Mouse (Mus musculus): ENCODE data around the gene Yjefn3. TPM values are rescaled to one million over a fixed set of nuclear protein-coding genes. Genes with fewer than 3 reads are reported as not detected.

Gene Yjefn3
- polyA plus RNA-seq, 1 experiment, result not detected

- Histone ChIP-seq H3K27ac (ENCODE audit: insufficient read depth, low read length) (no peak overlapping the region), H3K4me3 (ENCODE audit: insufficient read depth, low read length) (no peak overlapping the region), H3K4me1 (ENCODE audit: control insufficient read depth, insufficient read depth, low read length) (peaks cover 3% of the 10 kb centered on the region; the same call in 1 of the 2 replicates)
- no peak for TF ChIP-seq POLR2A (IDR thresholded peaks at IDR 0.05; ENCODE audit: low read depth, low read length)
- no peak for TF ChIP-seq CTCF (IDR thresholded peaks at IDR 0.05; ENCODE audit: borderline replicate concordance, insufficient read depth, low read length)
These were observed 6.6 kb downstream of the Yjefn3 start for GRCm38 (mm10) chr8:69895772-69896451.

- H3K4me3 ChIP-seq (ENCODE audit: insufficient read depth, low read length), result no peak overlapping the region
- TF ChIP-seq POLR2A (IDR thresholded peaks at IDR 0.05; ENCODE audit: low read depth, low read length) (no peak), CTCF (IDR thresholded peaks at IDR 0.05; ENCODE audit: borderline replicate concordance, insufficient read depth, low read length) (no peak)
- no peaks in the 10 kb centered on the region for H3K4me1 ChIP-seq (ENCODE audit: control insufficient read depth, insufficient read depth, low read length)
- H3K27ac ChIP-seq (ENCODE audit: insufficient read depth, low read length), result no peak overlapping the region
These were observed 7.6 kb downstream of the Yjefn3 start for GRCm38 (mm10) chr8:69894836-69895332.

DNA sequence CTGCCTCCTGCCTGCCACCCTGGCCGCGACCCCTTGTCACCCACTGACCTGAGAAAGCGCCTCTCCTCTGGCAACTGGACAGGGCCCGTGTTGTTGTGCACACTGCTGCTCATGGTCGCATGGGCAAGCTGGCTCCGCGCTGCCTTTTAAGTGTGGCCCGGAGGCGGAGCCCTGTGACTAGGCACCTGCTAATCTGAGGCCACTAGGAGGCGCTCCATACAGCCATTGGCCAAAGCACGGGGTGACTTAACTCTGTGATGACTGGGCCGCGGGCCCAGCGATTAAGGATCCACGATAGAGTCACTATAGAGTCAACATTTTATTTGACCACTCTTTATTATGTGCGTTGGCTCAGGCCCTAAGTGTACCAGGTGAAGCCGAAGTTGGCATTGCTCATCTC lies 8.6 kb downstream of the Yjefn3 start:
- Histone ChIP-seq H3K4me1 (ENCODE audit: control insufficient read depth, insufficient read depth, low read length) (no peaks in the 10 kb centered on the region), H3K27ac (ENCODE audit: insufficient read depth, low read length) (no peak overlapping the region), H3K4me3 (ENCODE audit: insufficient read depth, low read length) (no peak overlapping the region)
- no peak for TF ChIP-seq POLR2A (IDR thresholded peaks at IDR 0.05; ENCODE audit: low read depth, low read length)
- peak; percentile 36; the same call in 1 of the 2 replicates for TF ChIP-seq CTCF (IDR thresholded peaks at IDR 0.05; ENCODE audit: borderline replicate concordance, insufficient read depth, low read length)

DNA sequence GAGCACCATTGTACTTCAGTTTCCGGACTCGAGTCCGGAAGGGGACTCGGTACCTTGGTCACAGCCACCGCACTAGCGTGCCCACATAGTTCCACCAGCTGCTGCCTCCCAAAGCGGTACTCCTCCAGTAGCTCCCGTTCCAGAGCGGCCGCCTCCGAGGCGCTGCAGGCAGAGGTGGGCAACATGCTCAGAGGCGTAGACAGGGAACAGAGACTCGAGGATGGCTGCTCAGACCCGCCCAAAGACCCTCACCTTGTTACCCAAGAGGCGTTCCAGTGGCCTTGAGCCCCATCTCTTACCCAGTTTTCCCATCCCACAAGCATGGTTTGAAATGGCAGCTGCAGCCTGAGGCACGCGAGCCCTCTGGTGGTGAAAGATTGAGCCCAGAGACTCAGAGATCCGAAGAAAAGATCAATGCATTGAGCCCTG lies 11.7 kb downstream of the Yjefn3 start:
- no peaks in the 10 kb centered on the region for H3K4me1 ChIP-seq (ENCODE audit: control insufficient read depth, insufficient read depth, low read length)
- H3K4me3 ChIP-seq (ENCODE audit: insufficient read depth, low read length), result no peak overlapping the region
- no peak overlapping the region for H3K27ac ChIP-seq (ENCODE audit: insufficient read depth, low read length)
- TF ChIP-seq CTCF (IDR thresholded peaks at IDR 0.05; ENCODE audit: borderline replicate concordance, insufficient read depth, low read length) (peak; percentile 64; the same call in 1 of the 2 replicates), POLR2A (IDR thresholded peaks at IDR 0.05; ENCODE audit: low read depth, low read length) (no peak)

DNA sequence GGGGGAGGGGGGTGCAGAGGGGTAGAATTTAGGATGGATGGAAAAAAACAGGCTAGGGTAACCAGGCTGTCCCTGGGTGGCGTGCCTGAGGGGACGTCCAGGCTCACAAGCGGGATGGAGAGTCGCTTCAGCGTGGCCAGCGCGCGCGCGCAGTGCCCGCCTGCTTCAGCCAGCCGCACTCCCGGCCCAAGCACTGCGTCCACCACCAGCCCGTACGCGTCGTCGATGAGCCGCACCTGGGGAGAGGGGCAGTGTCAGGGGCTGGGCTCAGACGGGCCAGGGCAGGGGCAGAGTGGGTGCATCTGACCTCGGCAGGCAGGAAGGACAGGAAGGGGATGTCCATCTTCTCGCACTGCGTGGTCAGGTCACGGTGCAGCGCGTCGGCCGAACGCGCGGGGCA lies 13.6 kb downstream of the Yjefn3 start:
- Histone ChIP-seq H3K4me3 (ENCODE audit: insufficient read depth, low read length) (no peak overlapping the region), H3K4me1 (ENCODE audit: control insufficient read depth, insufficient read depth, low read length) (no peaks in the 10 kb centered on the region), H3K27ac (ENCODE audit: insufficient read depth, low read length) (no peak overlapping the region)
- no peak for TF ChIP-seq CTCF (IDR thresholded peaks at IDR 0.05; ENCODE audit: borderline replicate concordance, insufficient read depth, low read length)

- Histone ChIP-seq H3K4me1 (ENCODE audit: control insufficient read depth, insufficient read depth, low read length) (no peaks in the 10 kb centered on the region), H3K27ac (ENCODE audit: insufficient read depth, low read length) (no peak overlapping the region), H3K4me3 (ENCODE audit: insufficient read depth, low read length) (no peak overlapping the region)
- no peak for TF ChIP-seq CTCF (IDR thresholded peaks at IDR 0.05; ENCODE audit: borderline replicate concordance, insufficient read depth, low read length)
- no peak for TF ChIP-seq POLR2A (IDR thresholded peaks at IDR 0.05; ENCODE audit: low read depth, low read length)
These were observed 14.2 kb downstream of the Yjefn3 start for GRCm38 (mm10) chr8:69888244-69888866.

- TF ChIP-seq POLR2A (IDR thresholded peaks at IDR 0.05; ENCODE audit: low read depth, low read length) (no peak), CTCF (IDR thresholded peaks at IDR 0.05; ENCODE audit: borderline replicate concordance, insufficient read depth, low read length) (no peak)
- Histone ChIP-seq H3K4me1 (ENCODE audit: control insufficient read depth, insufficient read depth, low read length) (no peaks in the 10 kb centered on the region), H3K4me3 (ENCODE audit: insufficient read depth, low read length) (peak within 1 kb of the TSS; percentile 4; the same call in 1 of the 2 replicates), H3K27ac (ENCODE audit: insufficient read depth, low read length) (no peak within 1 kb of the TSS)
These were observed 14.9 kb downstream of the Yjefn3 start, which contains the start of gene Cilp2 for GRCm38 (mm10) chr8:69887289-69888243. Gene Cilp2, minus strand, starts transcription at chr8:69887687.

DNA sequence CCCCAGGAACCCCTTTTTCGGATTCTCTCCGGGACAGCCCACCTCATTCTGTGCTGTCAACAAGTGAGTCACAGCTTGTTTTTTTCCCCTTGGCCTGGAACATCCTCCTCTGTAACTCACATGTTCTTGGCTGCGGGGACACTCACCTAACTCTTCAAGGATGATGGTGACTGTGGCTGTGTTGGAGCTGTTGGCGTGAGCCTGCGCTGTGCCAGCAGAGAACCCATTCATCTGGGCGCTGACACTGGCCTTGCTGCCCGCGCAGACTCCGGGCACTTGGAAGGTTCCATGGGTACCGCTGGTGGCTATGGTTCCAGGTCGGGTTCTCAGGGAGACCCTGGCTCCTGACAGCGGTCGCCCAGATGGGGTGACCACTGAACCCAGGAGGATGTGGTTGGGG lies 18.4 kb downstream of the Yjefn3 start:
- Histone ChIP-seq H3K4me1 (ENCODE audit: control insufficient read depth, insufficient read depth, low read length) (no peaks in the 10 kb centered on the region), H3K4me3 (ENCODE audit: insufficient read depth, low read length) (no peak overlapping the region), H3K27ac (ENCODE audit: insufficient read depth, low read length) (no peak overlapping the region)
- TF ChIP-seq POLR2A (IDR thresholded peaks at IDR 0.05; ENCODE audit: low read depth, low read length) (no peak), CTCF (IDR thresholded peaks at IDR 0.05; ENCODE audit: borderline replicate concordance, insufficient read depth, low read length) (no peak)

- Histone ChIP-seq H3K4me1 (ENCODE audit: control insufficient read depth, insufficient read depth, low read length) (no peaks in the 10 kb centered on the region), H3K27ac (ENCODE audit: insufficient read depth, low read length) (no peak overlapping the region), H3K4me3 (ENCODE audit: insufficient read depth, low read length) (no peak overlapping the region)
- TF ChIP-seq POLR2A (IDR thresholded peaks at IDR 0.05; ENCODE audit: low read depth, low read length), result no peak
- TF ChIP-seq CTCF (IDR thresholded peaks at IDR 0.05; ENCODE audit: borderline replicate concordance, insufficient read depth, low read length), result no peak
These were observed 19.5 kb downstream of the Yjefn3 start for GRCm38 (mm10) chr8:69882833-69883600.
